Mouse (Mus musculus): ENCODE measurements around the gene Tuba1b. TPM values are rescaled to one million over a fixed set of nuclear protein-coding genes. Genes with fewer than 3 reads are reported as not detected.

The Tuba1b gene
- 228 and 274 TPM in 2 replicates for total RNA-seq (2023)

GRCm38 (mm10) chr15:98934217-98934839, at the start of gene Tuba1b:
TSS of gene Tuba1b (minus strand) at chr15:98934565.

DNA sequence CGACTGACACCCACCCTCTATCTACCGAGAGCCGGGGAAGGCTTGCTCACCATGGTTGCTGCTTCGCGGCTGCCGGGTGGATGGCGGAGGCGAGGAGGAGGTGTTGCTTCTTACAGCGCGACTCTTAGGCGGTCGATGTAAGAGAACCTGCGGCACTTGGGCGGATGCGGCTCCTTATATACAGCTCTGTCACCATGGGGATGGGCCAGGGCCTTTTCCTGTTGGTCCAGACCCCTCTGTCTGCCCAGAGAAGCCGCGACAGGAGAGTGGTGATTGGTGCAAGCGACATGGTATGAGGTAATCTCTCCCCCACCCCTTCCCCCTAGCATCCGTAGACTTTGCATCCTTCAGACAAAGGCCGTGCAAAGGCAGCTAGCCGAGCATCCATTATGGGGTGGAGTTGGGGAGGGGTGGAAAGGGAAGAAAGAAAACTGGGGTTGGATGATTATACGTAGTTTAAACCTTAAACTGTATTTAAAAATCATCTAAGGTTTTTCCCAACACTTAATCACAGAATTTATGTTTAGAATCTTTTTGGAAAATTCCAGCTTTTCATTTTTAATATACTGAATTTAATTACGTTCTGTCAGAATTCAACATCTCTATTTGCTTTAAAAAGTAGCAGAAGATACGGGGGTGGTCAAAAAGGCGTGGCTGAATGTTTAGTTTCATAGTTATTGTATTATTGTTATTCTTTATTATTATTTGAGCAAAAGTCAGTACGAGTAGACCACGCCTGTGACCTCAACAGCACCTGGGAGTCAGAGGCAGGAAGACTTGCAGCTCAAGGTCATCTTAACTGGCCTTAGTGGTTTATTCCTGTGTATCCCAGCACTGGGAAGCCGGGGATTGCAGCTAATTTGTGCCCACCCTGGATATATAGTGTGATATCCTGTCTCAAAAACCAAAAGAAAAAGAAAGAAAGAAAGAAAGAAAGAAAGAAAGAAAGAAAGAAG, 19.3 kb upstream of the Tuba1b start, which contains the start of the genes Gm49450 and Tuba1a:
Gene Gm49450 (minus strand): TSS at position 151 of the 956 bp plus-strand sequence.
Gene Tuba1a (minus strand): TSS at position 303 of the 956 bp plus-strand sequence.

GRCm38 (mm10) chr15:98917538-98918498, 16.5 kb downstream of the Tuba1b start, which contains the start of gene Lmbr1l:
TSS of gene Lmbr1l (minus strand) at chr15:98918231.

GRCm38 (mm10) chr15:98897928-98898800, 36.2 kb downstream of the Tuba1b start, which contains the start of gene Dhh:
TSS of gene Dhh (minus strand) at chr15:98898540.

GRCm38 (mm10) chr15:98893940-98894745, 40.2 kb downstream of the Tuba1b start, which contains the start of gene Rhebl1:
TSS of gene Rhebl1 (minus strand) at chr15:98894540.

Other genes starting within 250 kb of the Tuba1b start
- not detected in 2 replicates for gene Ccdc65, start 226.4 kb downstream of the Tuba1b start, total RNA-seq (2023)
- 1.4 and 2.0 TPM in 2 replicates for gene Fkbp11, start 206.4 kb downstream of the Tuba1b start, total RNA-seq (2023)
- 72.9 and 90.8 TPM in 2 replicates for gene Arf3, start 171.4 kb downstream of the Tuba1b start, total RNA-seq (2023)
- 0.18 TPM in 1 of 2 replicates, not detected in the other for gene Wnt10b, start 156.4 kb downstream of the Tuba1b start, total RNA-seq (2023)
- gene Wnt1, start 144.7 kb downstream of the Tuba1b start, total RNA-seq (2023), result not detected in 2 replicates
- gene Ddn, start 125.1 kb downstream of the Tuba1b start, total RNA-seq (2023), result not detected in 2 replicates
- gene Prkag1, start 103.0 kb downstream of the Tuba1b start, total RNA-seq (2023), result 158 and 237 TPM in 2 replicates
- gene Kmt2d, start 63.4 kb downstream of the Tuba1b start, total RNA-seq (2023), result 122 and 166 TPM in 2 replicates
- 2.0 and 3.1 TPM in 2 replicates for gene Rhebl1, start 40.0 kb downstream of the Tuba1b start, total RNA-seq (2023)
- gene Dhh, start 36.0 kb downstream of the Tuba1b start, total RNA-seq (2023), result not detected in 2 replicates
- 106 and 139 TPM in 2 replicates for gene Lmbr1l, start 16.3 kb downstream of the Tuba1b start, total RNA-seq (2023)
- gene Gm49450, start 19.0 kb upstream of the Tuba1b start, total RNA-seq (2023), result not detected in 2 replicates
- 122 and 136 TPM in 2 replicates for gene Tuba1a, start 19.1 kb upstream of the Tuba1b start, total RNA-seq (2023)
- 306 and 319 TPM in 2 replicates for gene Tuba1c, start 95.3 kb upstream of the Tuba1b start, total RNA-seq (2023)
- gene Prph, start 120.6 kb upstream of the Tuba1b start, total RNA-seq (2023), result 0.25 TPM in 1 of 2 replicates, not detected in the other
- 24.2 and 31.0 TPM in 2 replicates for gene Troap, start 140.0 kb upstream of the Tuba1b start, total RNA-seq (2023)
- not detected in 2 replicates for gene C1ql4, start 153.3 kb upstream of the Tuba1b start, total RNA-seq (2023)
- 1.7 and 2.2 TPM in 2 replicates for gene Dnajc22, start 158.6 kb upstream of the Tuba1b start, total RNA-seq (2023)
- gene Spats2, start 191.4 kb upstream of the Tuba1b start, total RNA-seq (2023), result 0.29 TPM in 1 of 2 replicates, not detected in the other

All from neutrophil, adult 65 days (primary cell).